Mouse (Mus musculus) CD4-positive, CD25-positive, alpha-beta regulatory T cell, adult 2 months (primary cell): ENCODE results near the gene Mrps7.

Source experiments
- DNase-seq: peaks from one replicate; pipeline ENCODE4 v3.0.0-alpha.2; 2012; ENCODE audit warnings: low read depth, low spot score

Gene Mrps7

DNA sequence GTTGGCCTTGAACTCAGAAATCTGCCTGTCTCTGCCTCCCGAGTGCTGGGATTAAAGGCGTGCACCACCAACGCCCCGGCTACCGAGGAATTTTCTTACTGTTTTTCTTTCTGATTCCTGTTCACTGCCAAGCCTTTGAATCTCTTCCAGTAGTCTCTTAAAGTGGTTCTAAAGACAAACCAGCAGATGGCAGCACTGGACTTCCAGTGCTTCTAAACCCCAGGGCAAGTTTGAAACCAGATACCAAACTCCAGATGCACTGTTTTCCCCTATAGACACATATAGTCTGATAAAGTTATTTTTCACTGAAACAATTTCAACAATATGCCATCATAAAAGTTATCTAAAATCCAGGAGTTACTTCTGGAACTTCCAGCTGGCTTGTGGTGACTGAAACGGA, 43.7 kb downstream of the Mrps7 start:
- DNase-seq, result peak; percentile 88

DNA sequence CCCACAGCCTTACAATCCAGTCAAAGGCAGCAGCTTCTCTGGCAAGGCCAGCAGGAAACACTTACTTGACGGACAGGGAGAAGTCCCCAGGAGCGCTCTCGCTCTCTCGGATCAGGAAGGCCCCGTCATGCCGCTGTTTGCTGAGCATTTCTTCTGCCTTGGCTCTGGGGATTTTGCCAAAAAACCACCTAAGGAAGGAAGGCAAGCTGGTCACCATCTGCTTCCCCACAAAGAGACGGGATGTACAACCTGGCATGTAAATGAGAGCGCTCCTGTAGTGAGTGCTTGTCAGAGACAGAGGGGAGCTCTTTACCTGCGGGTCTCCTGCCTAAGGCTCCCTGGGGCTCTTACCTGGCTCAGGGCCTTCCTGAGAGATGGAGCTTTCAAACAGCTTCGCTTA, 46.0 kb downstream of the Mrps7 start:
- no peak for DNase-seq

DNA sequence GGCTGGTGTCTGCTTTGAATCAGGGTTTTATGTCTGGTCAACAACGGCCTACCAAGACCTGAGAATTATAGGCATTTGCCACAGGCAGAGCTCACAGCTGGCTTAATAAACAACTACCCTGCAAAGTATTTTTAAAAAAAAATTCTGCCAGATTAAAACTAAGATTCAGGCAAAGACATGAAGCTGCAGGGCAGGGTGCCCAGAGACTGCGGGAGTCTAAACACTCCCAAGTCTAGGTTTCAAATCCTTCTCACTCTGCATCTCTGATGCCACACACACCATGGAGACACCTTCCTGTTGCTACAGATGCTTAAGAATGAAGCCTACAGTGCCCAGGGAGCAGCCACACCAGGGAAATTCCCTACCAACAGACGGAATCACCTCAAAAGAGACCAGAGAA, 48.0 kb downstream of the Mrps7 start:
- no peak for DNase-seq

DNA sequence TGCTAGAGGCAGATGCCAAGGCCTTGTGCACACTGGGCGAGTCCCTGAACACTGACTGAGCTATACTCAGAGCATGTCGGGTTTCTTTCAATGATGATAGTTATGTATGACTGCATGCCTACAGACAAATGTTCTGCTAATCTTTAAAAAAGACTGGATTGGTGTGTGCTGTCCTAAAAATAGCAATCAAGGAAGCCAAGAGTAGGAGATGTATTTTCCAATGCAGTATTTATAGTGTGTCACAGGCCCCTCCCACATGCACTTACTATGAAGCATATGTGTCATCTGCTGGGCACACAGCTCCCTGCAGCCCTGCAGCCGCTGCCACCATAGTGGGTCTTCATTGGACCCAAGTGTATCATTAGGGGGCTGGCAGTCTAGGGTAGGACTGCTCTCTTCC, 49.5 kb downstream of the Mrps7 start:
- DNase-seq, result no peak

DNA sequence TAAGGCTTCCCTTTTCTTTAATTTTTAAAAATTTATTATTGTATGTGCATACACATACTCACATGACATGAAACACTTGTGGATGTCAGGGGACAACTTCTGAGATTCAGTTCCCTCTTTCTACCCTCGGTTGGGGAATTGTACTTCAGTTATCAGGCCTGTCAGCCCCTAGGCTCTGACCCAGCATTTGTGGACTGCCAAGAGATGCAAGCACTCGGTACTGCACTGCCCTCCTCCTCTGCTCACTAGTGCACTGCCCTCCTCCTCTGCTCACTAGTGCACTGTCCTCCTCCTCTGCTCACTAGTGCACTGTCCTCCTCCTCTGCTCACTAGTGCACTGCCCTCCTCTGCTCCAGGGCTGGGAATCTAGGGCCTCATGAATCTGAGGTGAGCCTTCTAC, 50.4 kb downstream of the Mrps7 start:
- no peak for DNase-seq
